Mouse (Mus musculus): ENCODE data around the gene Ubl7.
"Not testable (repeated sequence)": the region's sequence is repeated elsewhere in the genome, so short reads cannot be mapped to it uniquely, and the experiment has no call there.

The Ubl7 gene

DNA sequence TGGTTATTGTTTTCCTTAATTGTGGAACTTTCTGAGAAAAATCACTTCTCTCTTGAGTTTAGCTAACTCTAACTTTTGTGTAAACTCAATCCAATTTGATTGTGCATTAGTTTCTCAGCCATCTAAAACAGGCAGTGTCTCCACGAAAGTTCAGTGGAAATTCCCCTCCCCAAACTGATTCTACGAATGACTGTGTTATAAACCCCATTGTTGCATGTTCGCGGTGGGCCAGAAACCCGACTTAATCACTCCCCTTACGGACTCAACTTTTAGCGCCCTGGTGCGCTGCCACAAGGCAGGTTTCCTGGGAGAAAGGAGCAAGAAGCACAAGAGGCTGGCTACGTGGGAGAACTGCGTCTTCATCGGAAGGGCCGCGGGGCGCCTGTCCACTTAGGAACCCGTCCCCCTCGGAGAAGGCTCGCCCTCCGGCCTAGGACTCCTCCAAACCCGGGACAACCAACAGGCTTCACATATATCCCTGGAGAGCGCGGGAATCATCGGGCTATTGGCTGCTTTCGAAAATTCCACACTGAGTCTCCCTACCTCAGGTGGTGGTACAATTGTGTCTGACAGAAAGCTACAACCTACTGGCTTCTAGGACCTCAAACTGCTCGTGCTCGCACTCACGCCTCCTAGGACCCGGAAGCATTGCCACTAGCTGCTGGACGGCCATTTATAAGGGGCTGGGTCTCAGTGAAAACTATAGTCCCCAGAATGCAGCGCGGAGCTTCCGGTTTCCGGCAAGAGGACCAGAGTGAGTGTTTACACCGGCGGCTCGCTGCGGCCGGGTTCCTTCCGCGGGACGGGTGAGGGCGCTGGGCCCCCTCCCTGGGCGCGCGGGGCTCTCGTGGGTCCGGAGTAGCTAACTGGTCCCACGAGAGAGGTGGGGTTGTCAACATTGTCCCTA lies at the start of gene Ubl7:
Ubl7 (plus strand) TSS at position 726 of the 907 bp plus-strand sequence.
- DNase-seq, result peak; percentile 91

DNA sequence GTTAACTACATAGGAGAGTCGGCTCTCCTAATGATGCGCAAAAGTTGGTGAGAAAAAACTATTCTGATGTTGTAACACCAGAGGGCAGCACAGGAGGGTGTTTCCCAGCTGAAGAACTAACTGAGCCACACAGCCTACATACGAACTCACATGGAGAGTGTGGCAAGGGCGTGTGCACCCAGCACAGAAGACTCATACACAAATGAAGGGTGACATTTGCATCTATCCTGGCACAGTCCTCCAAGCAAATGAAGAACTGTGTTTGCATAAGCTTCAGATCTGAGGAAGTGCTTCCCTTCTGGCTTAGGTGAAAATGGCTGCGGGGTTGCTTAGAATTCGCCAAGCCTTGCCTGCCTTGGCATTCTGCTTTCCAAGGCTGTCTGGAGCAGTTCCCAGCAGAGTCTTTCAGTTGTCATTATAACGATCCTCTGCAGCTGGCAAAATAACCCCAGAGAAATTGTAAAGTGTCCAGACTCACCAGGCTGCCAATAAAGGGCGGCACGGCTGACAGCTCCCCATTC lies 48.8 kb upstream of the Ubl7 start:
- DNase-seq, result peak; percentile 67

DNA sequence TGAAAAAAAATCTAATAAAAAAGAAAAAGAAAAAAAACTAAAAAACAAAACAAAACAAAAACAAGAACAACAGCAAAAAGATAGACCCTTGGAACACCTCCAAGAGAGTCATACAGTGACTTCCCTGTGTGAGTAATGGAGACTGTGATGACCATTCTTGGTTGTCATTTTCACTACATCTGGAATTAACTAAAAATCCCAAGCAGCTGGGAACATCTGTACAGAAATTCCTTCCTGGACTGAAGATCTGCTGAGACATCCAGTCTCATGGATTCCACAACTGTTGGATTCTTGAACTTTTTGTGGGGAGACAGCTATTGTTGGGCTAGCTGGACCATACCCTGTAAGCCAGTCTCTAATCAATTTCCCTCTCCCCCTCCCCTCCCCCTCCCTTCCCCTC lies 46.4 kb upstream of the Ubl7 start:
- DNase-seq, result no peak

DNA sequence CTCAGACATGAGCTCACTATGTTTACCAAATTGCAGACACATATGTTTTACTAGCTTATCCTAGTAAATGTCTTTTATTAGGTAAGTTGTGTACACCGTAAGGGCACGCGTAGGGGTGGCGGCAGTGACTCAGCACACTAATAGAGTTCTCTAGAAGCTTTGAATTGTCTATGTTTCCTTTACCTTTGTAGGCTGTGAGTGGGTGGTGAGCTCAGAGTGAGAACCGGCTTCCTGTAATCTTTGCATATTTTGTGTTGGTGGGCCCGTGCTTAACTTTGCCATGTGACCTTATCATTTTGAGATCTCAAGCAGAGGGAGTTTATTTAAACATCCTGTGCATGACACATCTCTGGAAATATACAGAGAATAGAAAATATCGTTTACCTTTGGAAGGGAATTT lies 44.2 kb upstream of the Ubl7 start:
- DNase-seq, result peak; percentile 38

DNA sequence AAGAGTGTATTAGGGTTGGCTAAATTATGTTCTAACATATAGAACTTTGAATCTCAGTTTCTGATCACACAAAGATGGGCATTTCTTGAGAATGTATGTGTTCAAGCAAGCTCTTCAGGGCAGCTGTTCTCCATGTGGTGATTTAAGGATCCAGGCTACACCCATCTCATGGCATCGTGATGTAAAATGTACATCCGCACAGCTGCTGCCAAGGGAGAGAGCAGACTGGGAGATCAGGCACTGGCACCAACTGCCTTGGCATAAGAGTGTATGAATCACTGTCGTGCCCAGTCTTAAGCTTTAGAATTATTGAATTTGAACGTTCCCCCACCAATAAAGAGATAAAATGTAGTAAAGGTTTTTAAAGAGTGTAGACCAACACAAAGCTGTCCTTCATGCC lies 43.5 kb upstream of the Ubl7 start:
- DNase-seq, result no peak

DNA sequence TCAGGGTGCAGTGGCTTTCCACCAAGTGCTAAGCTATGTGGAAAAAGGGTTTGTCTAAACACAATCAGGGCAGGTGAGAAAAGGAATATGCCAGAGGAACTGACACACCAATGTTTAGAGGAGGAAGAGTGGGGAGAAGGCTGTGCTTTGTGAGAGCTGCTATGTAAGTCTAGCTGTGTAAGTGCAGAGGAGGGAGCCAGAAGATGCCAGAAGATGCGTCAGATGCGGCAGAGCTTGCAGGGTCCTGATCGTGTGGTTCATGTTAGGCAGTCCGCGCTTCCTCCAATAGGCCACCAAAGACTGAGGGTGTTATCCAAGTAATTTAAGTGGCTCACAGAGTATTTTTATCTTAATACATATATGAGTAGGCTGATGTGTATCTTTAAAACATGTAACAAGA lies 42.9 kb upstream of the Ubl7 start:
- no peak for DNase-seq

DNA sequence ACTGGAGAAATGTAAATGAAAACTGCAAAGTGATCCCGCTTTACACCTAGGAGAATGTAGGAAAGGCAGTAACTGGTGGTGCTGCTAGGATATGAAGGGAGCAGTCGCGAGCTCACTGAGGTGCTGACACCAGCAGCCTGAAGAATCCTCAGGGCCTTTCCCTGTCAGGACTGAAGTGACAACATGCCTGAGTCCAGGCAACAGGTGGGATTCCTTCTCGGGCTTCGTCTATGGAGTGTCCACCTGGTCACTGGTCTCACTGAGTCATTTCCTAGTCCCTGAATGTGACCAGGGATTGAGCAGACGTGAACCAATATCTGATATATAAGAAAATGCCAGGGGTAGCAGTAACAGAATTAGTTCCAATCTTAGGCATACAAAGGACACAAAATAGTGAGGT lies 42.0 kb upstream of the Ubl7 start:
- DNase-seq, result no peak

DNA sequence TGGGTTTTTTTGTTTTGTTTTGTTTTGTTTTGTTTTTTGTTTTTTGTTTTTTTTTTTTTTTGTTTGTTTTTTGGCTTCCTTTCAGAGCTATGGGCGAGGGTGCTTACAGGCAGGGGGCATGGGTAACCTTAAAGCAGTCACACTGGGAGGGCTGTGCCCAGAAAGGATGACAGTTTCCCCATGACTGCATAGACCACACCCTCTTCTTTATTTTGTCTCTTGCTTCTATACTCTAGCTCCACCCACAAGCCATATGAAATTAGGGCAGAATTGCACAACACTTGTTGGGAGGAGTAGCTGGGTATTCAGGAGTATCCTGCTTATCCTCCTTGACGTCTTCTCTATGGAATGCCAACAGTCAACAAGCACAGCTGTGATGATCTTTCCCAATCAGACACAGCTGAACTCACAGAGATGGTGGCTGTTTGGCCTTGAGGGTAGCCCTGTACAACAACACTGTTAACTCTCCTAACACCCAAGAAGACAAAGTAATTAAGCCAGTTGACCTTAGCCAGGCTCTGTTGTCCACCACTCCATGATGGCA lies 40.4 kb upstream of the Ubl7 start:
- DNase-seq, result no peak

DNA sequence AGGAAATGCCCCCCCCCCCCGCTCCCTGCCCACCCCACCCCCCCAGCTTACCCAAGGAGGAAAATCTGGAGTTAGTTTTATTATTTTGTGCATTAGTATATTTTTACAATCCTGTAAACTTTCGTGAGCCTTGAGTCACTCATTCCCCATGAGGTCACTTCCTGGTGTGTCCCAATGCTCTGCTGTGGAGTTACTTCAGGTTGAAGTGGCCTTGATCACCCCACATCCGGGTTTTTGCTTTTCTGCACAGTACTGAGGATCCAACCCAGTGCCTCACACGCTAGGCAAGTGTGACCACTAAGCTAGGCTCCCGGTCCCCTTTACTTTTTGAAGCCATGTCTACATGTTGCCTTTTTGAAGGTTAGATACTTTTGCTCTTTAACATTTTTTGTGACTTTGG lies 36.6 kb upstream of the Ubl7 start:
- no peak for DNase-seq

DNA sequence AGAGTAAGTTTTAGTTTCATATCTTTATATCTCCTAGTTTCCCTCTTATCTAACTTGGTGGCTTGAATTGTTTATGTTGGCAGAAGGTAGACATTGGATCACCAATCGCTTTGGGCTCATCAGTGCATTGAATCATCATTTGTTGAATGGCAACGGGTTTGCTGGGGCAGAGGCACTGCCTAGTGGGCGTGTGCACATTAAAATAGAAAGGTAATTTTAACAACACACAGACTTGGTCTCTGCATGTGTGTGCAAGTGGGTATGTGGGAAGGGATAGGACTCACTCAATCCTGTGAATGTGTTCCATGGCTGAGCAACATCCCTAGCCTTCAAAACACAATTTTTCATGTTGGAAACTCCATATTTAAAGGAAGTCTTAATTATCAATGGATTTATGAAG lies 35.8 kb upstream of the Ubl7 start:
- no peak for DNase-seq

DNA sequence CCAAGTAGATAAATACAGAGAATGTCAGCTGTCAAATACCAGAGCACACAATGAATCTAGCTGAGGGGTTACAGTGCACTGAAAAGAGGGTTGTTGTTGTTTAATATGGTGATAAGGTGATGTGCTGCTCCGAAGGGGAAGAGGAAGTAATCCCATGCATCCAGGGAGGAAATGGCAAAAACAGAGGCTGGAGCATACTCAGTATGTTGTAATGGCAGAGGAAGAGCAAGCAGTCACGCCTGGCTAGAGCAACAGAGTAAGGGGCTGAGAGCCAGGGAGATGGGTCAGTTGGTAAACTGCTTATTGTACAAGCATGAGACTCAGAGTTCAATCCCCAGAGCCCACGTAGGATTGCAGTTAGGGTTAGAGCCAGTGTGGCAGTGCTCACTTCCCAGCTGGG lies 31.6 kb upstream of the Ubl7 start:
- no peak for DNase-seq

DNA sequence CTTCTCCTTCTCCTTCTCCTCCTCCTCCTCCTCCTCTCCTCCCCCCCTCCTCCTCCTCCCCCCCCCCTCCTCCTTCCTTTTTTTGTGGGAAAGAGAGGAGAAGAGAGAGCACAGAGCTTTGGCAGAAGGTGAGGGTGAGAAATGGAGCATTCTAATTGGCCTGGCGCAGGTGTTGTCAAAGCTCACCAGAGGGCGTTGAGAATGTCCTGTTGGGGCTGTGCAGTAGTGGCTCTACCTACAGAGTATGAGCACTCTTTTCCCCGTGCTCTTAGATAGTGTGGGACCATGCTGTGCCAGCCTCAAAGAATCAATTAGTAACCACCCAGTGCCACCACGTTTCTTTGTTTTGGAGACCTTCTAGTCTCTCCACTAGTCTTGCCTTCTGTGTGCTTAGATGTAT lies 30.5 kb upstream of the Ubl7 start:
- no peak for DNase-seq

DNA sequence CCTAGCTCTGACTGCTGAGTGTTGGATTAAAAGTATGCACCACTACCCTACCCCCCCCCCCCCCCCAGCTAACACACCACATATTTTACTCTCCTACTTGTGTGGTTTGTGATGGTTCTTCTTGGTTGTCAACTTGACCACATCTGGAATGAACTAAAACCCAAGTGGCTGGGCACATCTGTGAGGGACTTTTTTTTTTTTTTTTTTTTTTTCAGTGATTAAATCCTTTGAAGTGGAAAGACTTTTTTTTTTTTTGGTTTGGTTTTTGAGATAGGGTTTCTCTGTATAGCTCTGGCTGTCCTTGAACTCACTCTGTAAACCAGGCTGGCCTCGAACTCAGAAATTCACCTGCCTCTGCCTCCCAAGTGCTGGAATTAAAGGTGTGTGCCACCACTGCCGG lies 29.0 kb upstream of the Ubl7 start:
- not testable (repeated sequence) for DNase-seq

DNA sequence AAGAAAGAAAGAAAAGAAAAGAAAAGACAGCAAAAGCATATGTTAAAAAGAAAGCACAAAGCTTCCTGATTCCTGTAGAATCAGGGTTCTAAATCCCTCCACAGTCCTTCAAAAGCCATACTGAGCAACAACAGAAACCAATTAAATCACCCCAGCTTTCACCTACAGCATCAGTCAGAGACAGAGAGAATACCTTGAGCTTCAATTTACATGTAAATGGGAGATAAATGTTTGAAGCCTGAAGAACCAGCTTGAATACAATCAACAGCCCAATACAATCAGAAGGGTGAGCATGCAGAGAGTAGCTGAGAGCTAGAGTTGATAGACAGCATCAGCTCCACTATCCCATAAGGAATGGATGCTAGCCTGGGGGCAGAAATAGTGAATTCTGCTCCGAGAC lies 27.4 kb upstream of the Ubl7 start:
- DNase-seq, result no peak

DNA sequence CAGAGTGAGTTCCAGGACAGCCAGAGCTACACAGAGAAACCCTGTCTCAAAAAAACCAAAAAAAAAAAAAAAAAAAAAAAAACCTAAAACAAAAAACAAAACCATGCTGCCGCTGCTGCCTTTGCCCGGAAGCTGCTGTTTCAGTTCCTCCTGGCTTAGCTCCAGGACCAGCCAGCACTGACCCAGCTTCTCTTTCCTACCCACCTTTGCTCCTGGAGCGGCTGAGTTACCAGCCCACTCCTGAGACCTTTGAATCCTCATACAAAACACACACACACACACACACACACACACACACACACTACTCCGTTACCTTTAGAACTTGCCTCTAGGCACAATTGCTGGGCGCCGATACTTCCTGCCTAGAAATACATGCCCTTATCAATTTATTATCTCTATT lies 22.7 kb upstream of the Ubl7 start:
- DNase-seq, result no peak

DNA sequence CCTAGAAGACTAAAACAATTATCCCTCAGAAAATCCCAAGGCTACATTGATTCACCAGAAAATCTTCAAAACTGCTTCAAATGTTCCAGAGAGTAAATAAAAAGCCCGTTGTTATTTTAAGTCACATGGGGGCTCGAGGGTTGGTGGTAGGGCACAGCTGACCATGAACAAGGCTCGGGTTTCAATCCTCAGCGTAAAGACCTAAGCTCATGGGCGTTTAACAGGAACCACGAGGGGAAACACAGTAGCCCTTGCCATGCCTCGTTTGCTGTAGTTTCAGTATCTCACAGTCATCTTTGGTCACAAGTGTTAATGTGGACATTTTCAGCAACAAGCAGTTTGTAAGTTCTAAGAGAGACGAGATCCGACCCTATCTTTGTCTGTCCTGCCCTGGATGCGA lies 10.3 kb upstream of the Ubl7 start:
- DNase-seq, result no peak

DNA sequence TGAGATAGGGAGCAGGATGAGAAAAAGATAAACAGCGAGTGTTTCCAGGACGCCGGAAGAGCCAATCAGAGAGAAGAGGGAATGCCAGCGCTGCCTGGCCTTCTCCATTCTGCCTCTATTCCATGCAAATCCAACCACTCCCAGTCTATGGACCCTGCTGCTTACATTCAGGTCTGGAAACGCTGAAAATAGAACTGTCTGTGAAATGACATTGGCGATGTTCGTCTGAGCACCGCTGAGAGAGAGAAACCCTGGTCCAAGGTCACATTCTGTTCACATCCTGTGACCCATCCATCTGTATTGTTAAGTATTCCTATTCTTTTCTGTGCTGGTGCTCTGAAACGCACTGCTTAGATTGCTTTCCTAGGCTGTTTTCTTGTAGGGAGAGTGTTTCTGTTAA lies 9.6 kb upstream of the Ubl7 start:
- DNase-seq, result no peak

DNA sequence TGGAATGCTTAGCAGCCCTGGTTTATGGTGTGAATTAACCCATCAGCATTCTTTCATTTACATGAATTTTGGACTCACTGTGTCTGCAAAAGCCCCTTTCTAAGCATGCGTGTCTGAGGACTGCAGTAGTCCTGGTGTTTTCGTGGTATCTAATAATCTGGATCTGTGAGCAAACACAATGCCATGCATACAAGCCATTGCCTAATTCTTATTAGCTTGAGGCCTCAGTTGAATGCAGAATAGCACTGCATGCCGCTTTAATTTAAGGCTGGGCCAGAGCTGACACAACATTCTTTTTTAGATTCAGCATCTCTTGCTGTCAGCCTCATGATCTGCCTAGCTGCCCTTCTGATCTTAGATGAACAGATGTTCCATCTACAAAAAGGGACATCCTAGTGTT lies 9.2 kb upstream of the Ubl7 start:
- no peak for DNase-seq

DNA sequence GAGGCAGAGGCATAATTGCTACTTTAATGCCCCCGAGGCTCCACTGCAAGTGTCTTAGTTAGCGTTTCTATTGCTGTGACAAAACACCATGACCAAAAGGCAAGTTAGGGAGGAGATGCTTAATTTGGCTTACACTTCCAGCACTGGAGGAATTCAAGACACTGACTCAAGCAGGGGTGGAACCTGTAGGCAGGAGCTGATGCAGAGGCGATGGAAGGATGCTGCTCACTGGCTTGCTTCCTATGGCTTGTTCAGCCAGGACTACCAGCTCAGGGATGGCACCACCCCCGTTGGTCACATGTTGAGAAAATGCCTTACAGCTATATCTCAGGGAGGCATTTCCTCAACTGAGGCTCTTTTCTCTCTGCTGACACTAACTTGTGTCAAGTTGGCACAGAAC lies 8.6 kb upstream of the Ubl7 start:
- no peak for DNase-seq

DNA sequence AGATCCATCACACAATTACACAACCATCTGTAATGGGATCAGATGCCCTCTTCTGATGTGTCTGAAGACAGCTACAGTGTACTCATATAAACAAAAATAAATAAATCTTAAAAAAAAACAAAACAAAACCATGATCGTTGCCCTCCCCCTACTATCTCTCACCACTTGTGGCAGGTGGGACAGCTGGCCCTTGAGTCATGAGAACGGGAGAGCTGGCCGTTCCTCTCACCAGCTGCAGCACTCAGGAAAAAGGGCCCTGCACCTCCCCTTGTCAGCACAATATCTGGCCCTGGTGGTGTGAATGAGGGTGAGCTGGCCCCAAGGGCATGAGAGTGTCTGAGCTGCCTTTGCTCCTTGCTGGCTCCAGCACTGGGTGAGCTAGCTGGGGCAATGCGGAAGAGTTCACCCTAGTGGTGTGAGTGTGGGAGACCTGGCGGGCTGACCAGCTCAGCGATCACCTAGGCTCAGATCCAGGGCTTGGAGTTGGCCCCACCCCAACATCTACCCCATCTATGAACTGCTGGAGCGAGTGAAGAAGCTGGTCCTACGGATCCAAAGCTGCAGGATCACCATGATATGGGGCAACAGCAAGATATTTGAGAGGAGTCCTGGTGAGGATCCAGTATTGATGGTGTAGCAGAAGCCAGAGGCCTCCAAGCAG lies 7.1 kb upstream of the Ubl7 start:
- no peak for DNase-seq

DNA sequence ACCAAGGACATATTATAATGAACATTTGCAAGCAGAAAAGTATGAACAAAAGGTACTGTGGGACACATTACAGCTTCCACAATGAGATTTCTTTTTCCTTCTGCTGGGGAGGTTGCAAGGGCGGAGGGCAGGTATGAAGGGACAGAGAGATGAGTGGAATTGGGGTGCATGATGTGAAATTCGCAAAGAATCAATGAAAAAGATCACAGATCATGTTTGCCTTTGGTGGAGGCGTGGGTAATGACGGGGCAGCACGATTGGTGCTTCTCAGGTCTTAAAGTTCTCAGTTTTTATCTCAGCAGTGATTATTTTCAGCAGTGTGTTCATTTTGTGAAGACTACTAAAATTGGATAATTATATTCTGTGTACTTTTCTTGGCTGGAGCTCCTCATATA lies 6.5 kb upstream of the Ubl7 start:
- no peak for DNase-seq

DNA sequence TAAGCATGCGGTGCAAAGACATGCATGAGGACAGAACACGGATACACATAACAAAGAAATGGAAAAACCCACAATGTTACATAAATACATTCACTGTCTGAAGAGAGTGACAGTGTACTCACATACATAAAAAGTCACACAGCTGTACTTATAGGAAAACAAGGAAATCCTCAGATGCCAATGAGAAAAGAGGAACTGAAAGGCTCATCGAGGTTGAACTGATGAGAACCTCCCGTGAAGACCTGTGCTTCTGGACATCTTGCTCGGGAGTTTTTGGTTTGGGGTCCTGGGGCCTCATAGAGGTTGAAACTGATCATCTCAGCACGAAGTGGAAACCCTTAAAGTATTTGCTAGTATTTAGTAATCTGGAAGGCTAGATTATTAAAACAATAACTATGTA lies 3.6 kb upstream of the Ubl7 start:
- no peak for DNase-seq

DNA sequence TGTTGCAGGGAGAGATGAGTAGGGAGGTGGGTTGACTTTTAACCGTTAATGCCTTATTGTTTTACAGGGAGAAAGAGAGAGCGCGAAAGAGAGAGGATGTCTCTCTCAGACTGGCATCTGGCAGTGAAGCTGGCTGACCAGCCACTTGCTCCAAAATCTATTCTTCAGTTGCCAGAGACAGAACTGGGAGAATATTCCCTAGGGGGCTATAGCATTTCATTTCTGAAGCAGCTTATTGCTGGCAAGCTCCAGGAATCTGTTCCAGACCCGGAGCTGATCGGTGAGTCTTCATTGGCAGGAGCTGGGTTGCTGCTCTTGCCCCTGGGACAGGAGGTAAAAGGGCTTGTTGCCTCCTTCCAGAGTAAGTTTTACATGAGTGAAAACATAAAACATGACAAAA lies 1.8 kb downstream of the Ubl7 start:
- DNase-seq, result no peak

DNA sequence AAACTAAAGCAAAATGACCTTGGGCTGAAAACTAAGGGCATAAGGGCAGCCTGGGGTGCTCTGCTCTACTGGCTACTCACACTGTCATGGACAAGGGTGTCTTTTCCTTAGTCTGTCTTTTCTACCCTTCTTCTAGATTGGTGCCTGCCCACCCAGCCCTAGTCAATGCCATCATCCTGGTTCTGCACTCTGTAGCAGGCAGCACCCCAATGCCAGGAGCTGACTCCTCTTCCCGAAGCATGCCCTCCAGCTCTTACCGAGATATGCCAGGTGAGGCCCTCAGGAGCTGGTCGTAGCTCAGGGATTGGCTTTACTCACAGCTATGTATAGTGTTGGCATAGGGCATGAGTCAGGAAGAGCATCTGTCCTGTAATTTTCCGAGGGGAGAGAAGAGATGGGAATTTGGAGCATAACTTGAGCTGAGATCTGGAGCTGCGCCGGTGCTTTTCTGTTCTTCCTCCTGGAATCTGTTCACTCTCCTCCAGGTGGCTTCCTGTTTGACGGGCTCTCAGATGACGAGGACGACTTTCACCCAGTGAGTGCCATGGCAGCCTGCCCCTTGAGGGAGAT lies 10.8 kb downstream of the Ubl7 start:
- DNase-seq, result no peak
